Mouse (Mus musculus) CH12.LX (cell line): ENCODE results near the gene Olfr1349. TPM values are rescaled to one million over a fixed set of nuclear protein-coding genes. Genes with fewer than 3 reads are reported as not detected.

ENCODE experiments used
- DNase-seq: peaks from one replicate; pipeline ENCODE4 v3.0.0-alpha.2; 2013; ENCODE audit errors: extremely low read depth
- H3K27ac ChIP-seq: 2 replicates; pipeline ENCODE4 v1.5.1; 2012; ENCODE audit warnings: low read depth, mild to moderate bottlenecking, control low read depth, moderate library complexity; ENCODE audit not compliant: insufficient read depth
- H3K27me3 ChIP-seq: replicated peaks from 2 replicates; pipeline ENCODE3; 2012; ENCODE audit warnings: inconsistent platforms
- H3K36me3 ChIP-seq, 2 experiments: replicated peaks in 1 of 2; 2 replicates each; pipeline versions ENCODE3 to v1.6.1; 2012; ENCODE audit warnings: inconsistent platforms in 1 of 2, low read length in 1 of 2, mild to moderate bottlenecking in 1 of 2, mixed read lengths in 1 of 2, moderate library complexity in 1 of 2; ENCODE audit not compliant: control insufficient read depth in 1 of 2, insufficient read depth in 1 of 2
- H3K4me1 ChIP-seq, 2 experiments: 2 replicates each; pipeline ENCODE4 v1.6.1; 2012; ENCODE audit warnings: inconsistent platforms in 1 of 2, moderate library complexity in 1 of 2; ENCODE audit not compliant: insufficient read depth in 2 of 2, control insufficient read depth in 1 of 2
- H3K4me2 ChIP-seq: 2 replicates; pipeline ENCODE4 v1.6.1; 2012; ENCODE audit warnings: low read depth, mild to moderate bottlenecking, control low read depth; ENCODE audit not compliant: poor library complexity, insufficient read depth, severe bottlenecking
- H3K4me3 ChIP-seq, 3 experiments: fragments of 150-350 bp in 1 of 3; sonication (generic) in 1 of 3; replicated peaks in 1 of 3; 2 replicates each; pipeline versions ENCODE3 to v1.5.1; 2011 to 2012; ENCODE audit warnings: low read depth in 2 of 3, low read length in 2 of 3, mild to moderate bottlenecking in 2 of 3, moderate library complexity in 2 of 3, control low read depth in 1 of 3, improper control_type of control experiment in 1 of 3, inconsistent platforms in 1 of 3, mixed read lengths in 1 of 3; ENCODE audit not compliant: poor library complexity in 1 of 3
- H3K79me2 ChIP-seq: replicated peaks from 2 replicates; pipeline ENCODE4 v1.6.1; 2012; ENCODE audit warnings: mild to moderate bottlenecking, moderate library complexity; ENCODE audit not compliant: control insufficient read depth, poor library complexity, insufficient read depth, severe bottlenecking; ENCODE audit errors: extremely low read depth
- H3K9ac ChIP-seq: 2 replicates; pipeline ENCODE4 v1.6.1; 2012; ENCODE audit warnings: low read depth, mild to moderate bottlenecking, control low read depth, moderate library complexity; ENCODE audit not compliant: insufficient read depth
- H3K9me3 ChIP-seq: replicated peaks from 2 replicates; pipeline ENCODE3; 2012; ENCODE audit warnings: low read length, inconsistent platforms, mixed read lengths
- CHD2 ChIP-seq: IDR thresholded peaks from 2 replicates; pipeline ENCODE4 v1.6.1; 2011; ENCODE audit warnings: low read length, improper control_type of control experiment
- E2F4 ChIP-seq: IDR thresholded peaks from 2 replicates; pipeline ENCODE4 v1.6.1; 2011; ENCODE audit warnings: low read depth, low read length, improper control_type of control experiment; ENCODE audit not compliant: insufficient replicate concordance
- EP300 ChIP-seq: IDR thresholded peaks from 2 replicates; pipeline ENCODE4 v1.6.1; 2011; ENCODE audit warnings: low read length, improper control_type of control experiment
- HCFC1 ChIP-seq: IDR thresholded peaks from 2 replicates; pipeline ENCODE4 v1.6.1; 2012; ENCODE audit warnings: low read depth, mild to moderate bottlenecking, inconsistent platforms, low read length, improper control_type of control experiment
- IRF4 ChIP-seq: IDR thresholded peaks from 2 replicates; pipeline ENCODE4 v1.6.1; 2014; ENCODE audit warnings: low read depth, mild to moderate bottlenecking, inconsistent platforms, low read length, improper control_type of control experiment
- KAT2A ChIP-seq: IDR thresholded peaks from 2 replicates; pipeline ENCODE4 v1.6.1; 2012; ENCODE audit warnings: low read length, improper control_type of control experiment, inconsistent platforms; ENCODE audit not compliant: insufficient replicate concordance
- MAX ChIP-seq: IDR thresholded peaks from 2 replicates; pipeline ENCODE4 v1.6.1; 2011; ENCODE audit warnings: low read length, improper control_type of control experiment
- MAZ ChIP-seq: IDR thresholded peaks from 2 replicates; pipeline ENCODE4 v1.6.1; 2012; ENCODE audit warnings: low read depth, mild to moderate bottlenecking, inconsistent platforms, low read length, improper control_type of control experiment, moderate library complexity
- MXI1 ChIP-seq: IDR thresholded peaks from 2 replicates; pipeline ENCODE4 v1.6.1; 2011; ENCODE audit warnings: mild to moderate bottlenecking, low read depth, low read length, improper control_type of control experiment
- MYC ChIP-seq: IDR thresholded peaks from 2 replicates; pipeline ENCODE4 v1.6.1; 2011; ENCODE audit warnings: low read depth, mild to moderate bottlenecking, improper control_type of control experiment, low read length
- NELFE ChIP-seq: IDR thresholded peaks from 2 replicates; pipeline ENCODE4 v1.6.1; 2011; ENCODE audit warnings: low read depth, low read length, improper control_type of control experiment
- PAX5 ChIP-seq: IDR thresholded peaks from 2 replicates; pipeline ENCODE4 v1.6.1; 2012; ENCODE audit warnings: low read length, inconsistent platforms, mixed read lengths
- RAD21 ChIP-seq: IDR thresholded peaks from 2 replicates; pipeline ENCODE4 v1.6.1; 2011; ENCODE audit warnings: low read depth, mild to moderate bottlenecking, low read length, improper control_type of control experiment, moderate library complexity
- SIN3A ChIP-seq: IDR thresholded peaks from 2 replicates; pipeline ENCODE4 v1.6.1; 2012; ENCODE audit warnings: low read length, improper control_type of control experiment, inconsistent platforms
- SMC3 ChIP-seq: IDR thresholded peaks from 2 replicates; pipeline ENCODE4 v1.6.1; 2011; ENCODE audit warnings: low read depth, low read length, improper control_type of control experiment
- TBP ChIP-seq: conservative IDR thresholded peaks from 2 replicates; pipeline ENCODE4 v1.6.1; 2011; ENCODE audit warnings: low read depth, low read length, improper control_type of control experiment
- TCF12 ChIP-seq: IDR thresholded peaks from 2 replicates; pipeline ENCODE4 v1.6.1; 2014; ENCODE audit warnings: low read depth, mild to moderate bottlenecking, inconsistent platforms, low read length, improper control_type of control experiment
- UBTF ChIP-seq: IDR thresholded peaks from 2 replicates; pipeline ENCODE4 v1.6.1; 2012; ENCODE audit warnings: low read depth, mild to moderate bottlenecking, inconsistent platforms, low read length, improper control_type of control experiment, moderate library complexity
- USF1 ChIP-seq: IDR thresholded peaks from 2 replicates; pipeline ENCODE4 v1.6.1; 2014; ENCODE audit warnings: low read depth, mild to moderate bottlenecking, inconsistent platforms, low read length, improper control_type of control experiment
- USF2 ChIP-seq: conservative IDR thresholded peaks from 2 replicates; pipeline ENCODE4 v1.6.1; 2011; ENCODE audit warnings: low read depth, low read length, improper control_type of control experiment
- ZC3H11A ChIP-seq: IDR thresholded peaks from 2 replicates; pipeline ENCODE4 v1.6.1; 2012; ENCODE audit warnings: low read depth, mild to moderate bottlenecking, inconsistent platforms, low read length, improper control_type of control experiment
- ZKSCAN1 ChIP-seq: IDR thresholded peaks from 2 replicates; pipeline ENCODE4 v1.6.1; 2012; ENCODE audit warnings: low read depth, inconsistent platforms, low read length, improper control_type of control experiment, borderline replicate concordance
- dilution Hi-C: fragments of 300-500 bp; cut with MboI; formaldehyde crosslinking; loops from 2 replicates; pipeline ENCODE4 v1.14.3; 2020; ENCODE audit warnings: low sequenced_read_pairs; ENCODE audit not compliant: extremely low pct_unique_long_range_greater_than_20kb, extremely low pct_ligation_motif_present
- in situ Hi-C: fragments of 300-500 bp; cut with MboI; formaldehyde crosslinking; loops from 3 replicates; pipeline ENCODE4 v1.14.3; 2019; ENCODE audit warnings: low sequenced_read_pairs, low pct_ligation_motif_present, low pct_unique_long_range_greater_than_20kb, mixed read lengths
- polyA plus RNA-seq: library from polyadenylated mRNA; unstranded; fragments of >175 nt; gene quantifications from 2 replicates; pipeline ENCODE4 v1.2.1, GENCODE M21; 2012; ENCODE audit warnings: low read depth; ENCODE audit not compliant: insufficient read length
- total RNA-seq, 2 experiments: library from RNA; depleted of rRNA; stranded (reverse); fragments of 300-350 nt in 1 of 2; fragments of >200 nt in 1 of 2; gene quantifications; 2 replicates each; pipeline ENCODE4 v1.2.3; 2012 to 2014

The Olfr1349 gene
- total RNA-seq (2012; rRNA removed) (not detected in 2 replicates), total RNA-seq (2014; rRNA removed) (not detected in 2 replicates), polyA plus RNA-seq (not detected in 2 replicates)

- no peak for TF ChIP-seq HCFC1
- TF ChIP-seq USF1, result no peak
- TF ChIP-seq MYC, result no peak
- TF ChIP-seq CHD2, result no peak
- no peak for TF ChIP-seq MXI1
- TF ChIP-seq IRF4, result no peak
- TF ChIP-seq EP300, result no peak
- TF ChIP-seq MAZ, result no peak
- no peak within 1 kb of the TSS for H3K4me3 ChIP-seq
- in situ Hi-C loops, result no loop called here
These were observed at the start of gene Olfr1349 for GRCm38 (mm10) chr7:6522850-6523249. TSS of gene Olfr1349 (minus strand) at chr7:6522950.

DNA sequence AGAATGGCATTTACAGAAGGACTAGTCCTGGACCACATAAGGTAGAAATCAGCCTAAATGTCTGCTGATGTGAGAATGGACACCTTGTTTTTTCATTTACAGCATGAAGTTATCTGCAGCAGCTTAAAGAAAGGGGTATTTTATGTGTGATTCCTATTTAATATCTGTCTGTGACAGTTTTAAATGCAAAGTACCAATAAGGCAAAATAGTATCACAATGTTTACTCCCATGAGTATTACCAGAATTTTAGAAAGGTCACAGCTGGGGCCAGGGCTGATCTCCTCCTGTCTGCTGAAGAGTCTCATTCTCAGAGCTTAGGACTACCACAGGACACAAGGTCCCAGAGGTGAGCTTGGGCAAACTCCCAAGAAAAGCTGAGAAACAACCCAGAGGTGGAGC lies 41.8 kb upstream of the Olfr1349 start, which contains the start of gene Olfr1350:
TSS of gene Olfr1350 (plus strand) at position 301 of the 400 bp plus-strand sequence.
- no peak within 1 kb of the TSS for H3K4me3 ChIP-seq
- no peaks in the 10 kb centered on the region for H3K36me3 ChIP-seq
- no peak within 1 kb of the TSS for H3K4me2 ChIP-seq
- TF ChIP-seq KAT2A (no peak), ZKSCAN1 (no peak), MAX (no peak), USF2 (no peak), SMC3 (no peak), UBTF (no peak), TCF12 (no peak), PAX5 (no peak), SIN3A (no peak), E2F4 (no peak), USF1 (no peak), NELFE (no peak), ZC3H11A (no peak), TBP (no peak), RAD21 (no peak)
- H3K27me3 ChIP-seq, result no peaks in the 10 kb centered on the region
- no peaks in the 10 kb centered on the region for H3K4me1 ChIP-seq
- in situ Hi-C loops (no loop called here), dilution Hi-C loops (no loop called here)
- H3K9me3 ChIP-seq, result peaks cover 55% of the 10 kb centered on the region
- no peak within 1 kb of the TSS for H3K27ac ChIP-seq
- H3K79me2 ChIP-seq, result no peaks in the 10 kb centered on the region
- H3K9ac ChIP-seq, result no peak within 1 kb of the TSS
- no peak for DNase-seq

More at GRCm38 (mm10) chr7:6522850-6523249, at the start of gene Olfr1349:
- Histone ChIP-seq H3K4me1 (no peaks in the 10 kb centered on the region), H3K79me2 (no peaks in the 10 kb centered on the region), H3K9ac (no peak within 1 kb of the TSS), H3K27me3 (no peaks in the 10 kb centered on the region), H3K4me2 (no peak within 1 kb of the TSS), H3K36me3 (no peaks in the 10 kb centered on the region), H3K27ac (no peak within 1 kb of the TSS), H3K9me3 (peaks cover 66% of the 10 kb centered on the region)
- dilution Hi-C loops, result no loop called here
- no peak for DNase-seq
